ENCODE assay signal across 11 mouse cellular contexts in genomic region chr2:104525506-104525905, GRCm38 (mm10). TPM values are rescaled to one million over a fixed set of nuclear protein-coding genes. Genes with fewer than 3 reads are reported as not detected.
DNase-seq lines count a peak whose midpoint lies in the region; ATAC-seq and TF ChIP-seq lines count a peak whose summit lies in the region.
"Had no signal": no experiment of that assay in that cellular context is flagged by ENCODE, and none has a peak within 500 bp of the region (broad histone marks: within the 10 kb centered on the region; RNA-seq: fewer than 3 reads in every experiment).

No protein-coding gene starts in this region.

- H3K4me1 ChIP-seq in liver, adult 2 months (ENCODE audit: control insufficient read depth, insufficient read depth, low read length) = no peaks in the 10 kb centered on the region
- no peaks in the 10 kb centered on the region for H3K4me1 ChIP-seq in liver, embryonic 12.5 days
- H3K4me1 ChIP-seq in kidney, embryonic 14.5 days (ENCODE audit: control insufficient read depth, insufficient read depth, low read length) = no peaks in the 10 kb centered on the region

- 2% methylated on average over 5 of the region's 5 CpGs for WGBS in liver, adult 2 months
- 11% methylated on average over 5 of the region's 5 CpGs for WGBS in liver, embryonic 12.5 days (ENCODE audit: insufficient replicate concordance)
- whole genome bisulfite sequencing in kidney, embryonic 14.5 days = 45% methylated on average over 5 of the region's 5 CpGs

- peak; percentile 94 for DNase-seq in liver, adult 2 months (ENCODE audit: extremely low read depth, low read depth, low spot score)
- peak; percentile 56 for DNase-seq in adrenal gland, adult 8-10 months
- peak; percentile 62 for DNase-seq in induced T-regulatory cell, adult 2 months (ENCODE audit: low read depth)
- DNase-seq in naive thymus-derived CD4-positive, alpha-beta T cell, adult 2 months (ENCODE audit: low read depth) = peak; percentile 21
- no peak for DNase-seq in kidney, adult 11 months
- no peak for DNase-seq in gastrocnemius, postnatal 4 days (ENCODE audit: low spot score in 2 of 2)
- DNase-seq: gastrocnemius, postnatal 14 days; kidney, postnatal 14 days; thymus, postnatal 25 days had no signal

- H3K4me3 ChIP-seq in liver, adult 2 months (ENCODE audit: insufficient read depth, low read depth, low read length) = no peak overlapping the region
- H3K4me3 ChIP-seq in liver, embryonic 12.5 days = no peak overlapping the region
- H3K4me3 ChIP-seq in kidney, embryonic 14.5 days (ENCODE audit: low read length) = no peak overlapping the region

- no peaks in the 10 kb centered on the region for H3K9me3 ChIP-seq in liver, embryonic 12.5 days (replicated peaks)
- H3K9me3 ChIP-seq in kidney, embryonic 14.5 days (ENCODE audit: control insufficient read depth, low read length) = no peaks in the 10 kb centered on the region

- no peak overlapping the region for H3K4me2 ChIP-seq in liver, embryonic 12.5 days
- H3K4me2 ChIP-seq in kidney, embryonic 14.5 days (replicated peaks; ENCODE audit: low read depth, low read length) = no peak overlapping the region

- H3K79me2 ChIP-seq in liver, adult 2 months (ENCODE audit: control insufficient read depth, insufficient read depth, low read length) = no peaks in the 10 kb centered on the region

- TF ChIP-seq POLR2A in liver, adult 2 months (IDR thresholded peaks at IDR 0.05; ENCODE audit: extremely low read depth, insufficient read depth, low read length) = no peak

- ATAC-seq in liver, embryonic 12.5 days = no peak
- ATAC-seq in kidney, embryonic 14.5 days (ENCODE audit: low FRiP score, low TSS enrichment) = no peak

- H3K9ac ChIP-seq in liver, adult 2 months (ENCODE audit: low read depth, low read length) = no peak overlapping the region
- no peak overlapping the region for H3K9ac ChIP-seq in liver, embryonic 12.5 days
- H3K9ac ChIP-seq in kidney, embryonic 14.5 days (ENCODE audit: low read depth, low read length) = no peak overlapping the region

- H3K27ac ChIP-seq in liver, adult 2 months (replicated peaks; ENCODE audit: insufficient read depth, low read depth, low read length) = no peak overlapping the region
- no peak overlapping the region for H3K27ac ChIP-seq in liver, embryonic 12.5 days
- H3K27ac ChIP-seq in kidney, embryonic 14.5 days (ENCODE audit: low read depth, low read length) = no peak overlapping the region

- no peaks in the 10 kb centered on the region for H3K27me3 ChIP-seq in liver, adult 2 months (ENCODE audit: control insufficient read depth, insufficient read depth, low read length)
- no peaks in the 10 kb centered on the region for H3K27me3 ChIP-seq in liver, embryonic 12.5 days (replicated peaks)
- no peaks in the 10 kb centered on the region for H3K27me3 ChIP-seq in kidney, embryonic 14.5 days (ENCODE audit: control insufficient read depth, insufficient read depth, low read length)

- no peaks in the 10 kb centered on the region for H3K36me3 ChIP-seq in liver, adult 2 months (ENCODE audit: control insufficient read depth, insufficient read depth, low read length)
- no peaks in the 10 kb centered on the region for H3K36me3 ChIP-seq in liver, embryonic 12.5 days
- H3K36me3 ChIP-seq in kidney, embryonic 14.5 days (ENCODE audit: control insufficient read depth, insufficient read depth, low read length) = no peaks in the 10 kb centered on the region

- TF ChIP-seq CTCF in liver, adult 2 months (IDR thresholded peaks at IDR 0.05; ENCODE audit: low read depth, low read length) = no peak

RNA-seq across cellular contexts. Expression of gene Hipk3, which starts 31.3 kb away (rescaled TPM):
- 41.0 and 52.2 TPM in 2 replicates for total RNA-seq in liver, adult 2 months (2014; rRNA removed)
- 14.9 and 17.9 TPM in 2 replicates for polyA plus RNA-seq in liver, adult 2 months (2012; rRNA removed)
- polyA plus RNA-seq in liver, embryonic 12.5 days (2016; fragmentation: Nextera tagmentation; extraction: Ambion mirVana) = 14.0 and 15.1 TPM in 2 replicates
- 100 to 1,000 TPM; 116 to 141 (median 135) TPM for total RNA-seq in adrenal gland, adult 8-10 months (2022)
- 100 to 1,000 TPM; 148 to 153 TPM for total RNA-seq in gastrocnemius, postnatal 4 days (2021)
- polyA plus RNA-seq in kidney, embryonic 14.5 days (2014; fragmentation: Nextera tagmentation; extraction: Ambion mirVana) = 13.6 and 21.7 TPM in 2 replicates

Comparison
In these comparisons a context has a peak if more than half of its experiments do, and no peak if none do; other contexts are left out.
1. DNase-seq: peak in liver, adult 2 months (single experiment), adrenal gland, adult 8-10 months (single experiment), induced T-regulatory cell, adult 2 months (single experiment) and naive thymus-derived CD4-positive, alpha-beta T cell, adult 2 months (single experiment); none in kidney, adult 11 months (single experiment) and gastrocnemius, postnatal 4 days (0 of 2).